Mouse (Mus musculus) hindbrain, embryonic 16.5 days (tissue): ENCODE data around the gene Ccdc163. TPM values are rescaled to one million over a fixed set of nuclear protein-coding genes. Genes with fewer than 3 reads are reported as not detected.
"Not testable (repeated sequence)": the region's sequence is repeated elsewhere in the genome, so short reads cannot be mapped to it uniquely, and the experiment has no call there.

Experiments
- ATAC-seq: fragments of 200-750 bp; cut with Nextera tagmentation; 2 replicates; pipeline ENCODE4 v1.8.0; 2017; ENCODE audit warnings: moderate TSS enrichment, moderate library complexity
- H3K27ac ChIP-seq: fragments of 300-500 bp; sonication (generic); 2 replicates; pipeline ENCODE4 v1.5.1; 2014; ENCODE audit warnings: low read depth, mild to moderate bottlenecking, control low read depth, low read length, moderate library complexity
- H3K27me3 ChIP-seq: fragments of 300-500 bp; sonication (generic); replicated peaks from 2 replicates; pipeline ENCODE4 v1.6.1; 2014; ENCODE audit warnings: low read length; ENCODE audit not compliant: control insufficient read depth, insufficient read depth
- H3K36me3 ChIP-seq: fragments of 300-500 bp; sonication (generic); 2 replicates; pipeline ENCODE4 v1.6.1; 2014; ENCODE audit warnings: mild to moderate bottlenecking, low read length, moderate library complexity, mixed read lengths; ENCODE audit not compliant: control insufficient read depth, insufficient read depth
- H3K4me1 ChIP-seq: fragments of 300-500 bp; sonication (generic); 2 replicates; pipeline ENCODE4 v1.6.1; 2014; ENCODE audit warnings: low read depth, low read length; ENCODE audit not compliant: control insufficient read depth, insufficient read depth
- H3K4me2 ChIP-seq: fragments of 300-500 bp; sonication (generic); 2 replicates; pipeline ENCODE4 v1.6.1; 2014; ENCODE audit warnings: mild to moderate bottlenecking, low read length, control low read depth, moderate library complexity
- H3K4me3 ChIP-seq: fragments of 300-500 bp; sonication (generic); 2 replicates; pipeline ENCODE4 v1.5.1; 2014; ENCODE audit warnings: mild to moderate bottlenecking, low read length, control low read depth, moderate library complexity
- H3K9ac ChIP-seq: fragments of 300-500 bp; sonication (generic); 2 replicates; pipeline ENCODE4 v1.6.1; 2014; ENCODE audit warnings: low read depth, mild to moderate bottlenecking, control low read depth, low read length, moderate library complexity
- H3K9me3 ChIP-seq: fragments of 300-500 bp; sonication (generic); 2 replicates; pipeline ENCODE4 v1.6.1; 2014; ENCODE audit warnings: mild to moderate bottlenecking, low read length, moderate library complexity; ENCODE audit not compliant: control insufficient read depth
- WGBS: fragments of 180-500 bp; shearing (Covaris S2); extraction: QIAGEN DNeasy Blood & Tissue Kit; methylation state at CpG from one replicate; pipeline ENCODE4 v1.1.7; 2014; 5-methylcytosine and 5-hydroxymethylcytosine counted together
- polyA plus RNA-seq: library from polyadenylated mRNA; unstranded; fragments of >200 nt; fragmentation: Nextera tagmentation; extraction: Ambion mirVana; gene quantifications from 2 replicates; pipeline ENCODE4 v1.2.1, GENCODE M21; 2015

Gene Ccdc163
- polyA plus RNA-seq, 1 experiment from 2014 or later: 8.0 TPM

DNA sequence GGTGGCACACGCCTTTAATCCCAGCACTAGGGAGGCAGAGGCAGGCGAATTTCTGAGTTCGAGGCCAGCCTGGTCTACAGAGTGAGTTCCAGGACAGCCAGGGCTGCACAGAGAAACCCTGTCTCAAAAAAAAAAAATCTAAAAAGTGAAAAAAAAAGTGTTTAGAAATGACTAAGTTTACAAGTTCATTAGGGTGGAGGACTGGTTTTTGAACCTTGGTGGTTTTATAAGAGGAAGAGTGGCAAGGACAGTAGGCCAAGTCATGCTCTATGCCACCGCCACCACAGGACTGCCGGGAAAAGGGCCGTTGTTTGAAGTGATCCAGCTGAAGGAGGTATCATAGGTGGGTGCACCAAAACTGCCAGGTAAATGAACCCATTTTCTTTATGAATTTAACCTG, 33.5 kb upstream of the Ccdc163 start:
- H3K27me3 ChIP-seq, ATAC-seq, H3K4me2 ChIP-seq, H3K27ac ChIP-seq, H3K9ac ChIP-seq, H3K4me3 ChIP-seq, H3K9me3 ChIP-seq, H3K4me1 ChIP-seq, H3K36me3 ChIP-seq: not testable (repeated sequence)
- WGBS: 93% methylated on average over 6 of the region's 6 CpGs

DNA sequence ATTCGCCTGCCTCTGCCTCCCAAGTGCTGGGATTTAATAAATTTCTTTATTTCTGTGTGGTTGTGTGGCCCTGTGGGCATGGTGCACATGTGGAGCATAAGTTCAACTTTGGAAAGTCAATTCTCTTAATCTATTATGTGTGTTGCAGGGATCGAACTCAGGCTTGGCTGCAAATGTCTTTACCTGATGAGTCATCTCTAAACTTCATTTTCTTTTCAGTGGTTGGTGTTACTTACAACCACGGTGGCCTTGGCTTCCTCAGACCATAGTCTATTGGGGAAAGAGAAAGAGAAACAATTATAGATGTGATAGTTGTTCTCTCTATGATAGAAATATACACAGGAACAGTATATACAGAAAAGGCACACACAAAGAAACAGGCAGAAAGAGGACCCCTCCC, 32.3 kb upstream of the Ccdc163 start:
- H3K27me3 ChIP-seq: no peaks in the 10 kb centered on the region
- no peak overlapping the region for H3K9ac ChIP-seq
- no peak for ATAC-seq
- no peak overlapping the region for H3K27ac ChIP-seq
- no peaks in the 10 kb centered on the region for H3K4me1 ChIP-seq
- H3K9me3 ChIP-seq: no peaks in the 10 kb centered on the region
- WGBS: 86% methylated on average over 3 of the region's 3 CpGs
- H3K4me3 ChIP-seq: no peak overlapping the region
- no peaks in the 10 kb centered on the region for H3K36me3 ChIP-seq
- no peak overlapping the region for H3K4me2 ChIP-seq

DNA sequence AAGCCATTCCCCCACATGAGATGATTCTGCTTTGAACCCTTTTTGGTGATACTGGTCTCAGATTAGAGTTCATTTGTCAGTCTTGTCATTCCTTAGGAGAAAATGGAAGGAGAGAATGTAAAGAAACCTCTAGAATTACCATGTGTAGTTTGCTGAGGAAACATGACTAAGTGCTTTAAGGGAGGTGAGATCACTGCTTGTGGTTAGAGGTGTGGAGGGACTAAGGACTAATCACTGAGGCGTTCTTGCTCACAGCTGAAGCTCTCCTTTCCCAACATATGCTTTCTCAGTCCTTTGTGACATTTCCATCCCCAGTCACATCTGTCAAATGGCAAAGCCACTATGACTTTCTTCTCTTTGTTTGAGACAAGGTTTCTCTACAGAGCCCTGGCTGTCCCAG, 30.5 kb upstream of the Ccdc163 start:
- H3K9ac ChIP-seq: no peak overlapping the region
- H3K36me3 ChIP-seq: no peaks in the 10 kb centered on the region
- H3K4me1 ChIP-seq: no peaks in the 10 kb centered on the region
- no peaks in the 10 kb centered on the region for H3K9me3 ChIP-seq
- H3K4me3 ChIP-seq: no peak overlapping the region
- H3K27me3 ChIP-seq: no peaks in the 10 kb centered on the region
- no peak overlapping the region for H3K27ac ChIP-seq
- 82% methylated on average over 1 of the region's 1 CpGs for WGBS
- ATAC-seq: no peak
- no peak overlapping the region for H3K4me2 ChIP-seq

DNA sequence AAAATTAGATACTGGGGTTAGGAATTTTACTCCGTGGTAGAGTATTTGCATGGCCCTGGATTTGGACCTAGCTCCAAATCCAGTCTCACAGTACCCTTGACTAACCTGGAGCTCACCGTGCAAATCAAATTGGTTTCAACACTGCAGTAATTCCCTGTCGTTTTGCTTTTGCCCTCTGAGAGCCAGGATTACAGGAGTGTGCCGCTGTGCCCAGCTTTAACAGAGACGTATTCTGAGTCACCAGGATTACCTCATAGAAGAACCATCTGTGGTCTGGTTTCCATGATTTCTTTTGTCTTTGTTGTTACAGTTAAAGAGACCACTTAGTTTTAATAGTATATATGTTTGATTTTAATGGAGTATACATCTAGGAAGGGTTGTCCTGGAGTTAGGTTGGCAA, 29.2 kb upstream of the Ccdc163 start:
- no peak for ATAC-seq
- Histone ChIP-seq H3K9me3 (no peaks in the 10 kb centered on the region), H3K4me3 (no peak overlapping the region), H3K4me1 (no peaks in the 10 kb centered on the region), H3K4me2 (no peak overlapping the region), H3K9ac (no peak overlapping the region), H3K36me3 (no peaks in the 10 kb centered on the region), H3K27ac (no peak overlapping the region), H3K27me3 (no peaks in the 10 kb centered on the region)
- 71% methylated on average over 5 of the region's 5 CpGs for WGBS

DNA sequence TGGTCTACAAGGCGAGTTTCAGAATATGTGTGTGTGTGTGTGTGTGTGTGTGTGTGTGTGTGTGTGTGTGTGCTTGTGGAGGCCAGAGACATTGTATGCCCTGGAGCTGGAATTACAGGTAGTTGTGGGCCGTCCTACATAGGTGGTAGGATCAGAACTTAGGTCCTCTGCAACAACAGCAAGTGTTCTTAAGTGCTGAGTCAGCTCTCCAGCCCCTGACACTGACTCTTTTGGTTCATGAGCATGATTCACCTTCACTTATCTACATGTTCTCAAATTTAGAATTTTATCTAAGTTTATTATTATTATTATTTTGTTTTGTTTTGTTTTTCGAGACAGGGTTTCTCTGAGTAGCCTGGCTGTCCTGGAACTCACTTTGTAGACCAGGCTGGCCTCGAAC, 27.8 kb upstream of the Ccdc163 start:
- H3K27me3 ChIP-seq, H3K9ac ChIP-seq, H3K36me3 ChIP-seq, H3K9me3 ChIP-seq, H3K4me2 ChIP-seq, H3K4me3 ChIP-seq, H3K27ac ChIP-seq, ATAC-seq, H3K4me1 ChIP-seq: not testable (repeated sequence)
- WGBS: 93% methylated on average over 4 of the region's 4 CpGs

DNA sequence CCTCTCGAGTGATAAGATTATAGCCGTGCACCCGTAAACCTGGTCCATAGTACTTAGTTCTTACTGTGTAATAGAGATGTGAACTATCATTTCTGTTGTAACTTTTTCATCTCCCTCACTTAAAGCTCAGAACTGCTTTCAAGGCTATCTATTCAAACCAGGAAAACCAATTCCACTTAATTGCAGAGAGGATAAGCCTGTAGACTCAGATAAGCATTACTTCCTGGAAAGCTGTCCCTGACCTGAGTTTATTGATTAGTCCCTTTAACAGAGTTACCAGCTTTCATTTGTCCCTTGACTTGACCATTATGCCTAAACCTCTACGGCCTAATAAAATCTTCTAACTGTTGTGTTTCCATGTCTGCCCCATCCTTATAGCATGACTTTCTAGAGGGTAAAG, 24.4 kb upstream of the Ccdc163 start:
- no peak overlapping the region for H3K4me3 ChIP-seq
- H3K36me3 ChIP-seq: no peaks in the 10 kb centered on the region
- peaks cover 11% of the 10 kb centered on the region for H3K4me1 ChIP-seq
- no peak for ATAC-seq
- WGBS: 94% methylated on average over 4 of the region's 4 CpGs
- H3K27me3 ChIP-seq: no peaks in the 10 kb centered on the region
- H3K27ac ChIP-seq: no peak overlapping the region
- H3K9ac ChIP-seq: no peak overlapping the region
- H3K4me2 ChIP-seq: no peak overlapping the region
- no peaks in the 10 kb centered on the region for H3K9me3 ChIP-seq

DNA sequence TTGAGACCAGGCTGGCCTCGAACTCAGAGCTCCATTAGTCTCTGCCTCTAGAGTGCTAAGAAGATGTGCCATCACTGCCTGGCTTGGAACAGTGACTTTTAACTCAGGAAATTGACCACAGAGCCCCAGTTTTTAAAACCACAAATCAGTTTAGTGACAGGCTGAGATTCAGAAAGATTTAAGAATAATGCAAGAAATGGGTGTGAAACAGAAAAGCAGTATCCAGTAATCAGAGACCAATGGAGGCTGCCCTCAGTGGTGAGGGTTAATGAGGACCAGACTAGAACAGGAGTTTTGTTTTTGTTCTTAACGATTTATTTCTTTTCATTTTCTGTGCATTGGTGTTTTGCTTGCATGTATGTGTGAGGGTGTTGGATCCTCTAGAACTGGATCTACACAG, 23.6 kb upstream of the Ccdc163 start:
- WGBS: 82% methylated on average over 2 of the region's 2 CpGs
- H3K27ac ChIP-seq: peak overlapping the region; percentile 78
- H3K4me2 ChIP-seq: peak overlapping the region; percentile 83
- no peak for ATAC-seq
- H3K9ac ChIP-seq: no peak overlapping the region; the same call in 1 of the 2 replicates
- no peaks in the 10 kb centered on the region for H3K9me3 ChIP-seq
- peaks cover 11% of the 10 kb centered on the region for H3K4me1 ChIP-seq
- H3K36me3 ChIP-seq: peaks cover 4% of the 10 kb centered on the region; the same call in 1 of the 2 replicates
- H3K27me3 ChIP-seq: no peaks in the 10 kb centered on the region
- H3K4me3 ChIP-seq: no peak overlapping the region; the same call in 1 of the 2 replicates

DNA sequence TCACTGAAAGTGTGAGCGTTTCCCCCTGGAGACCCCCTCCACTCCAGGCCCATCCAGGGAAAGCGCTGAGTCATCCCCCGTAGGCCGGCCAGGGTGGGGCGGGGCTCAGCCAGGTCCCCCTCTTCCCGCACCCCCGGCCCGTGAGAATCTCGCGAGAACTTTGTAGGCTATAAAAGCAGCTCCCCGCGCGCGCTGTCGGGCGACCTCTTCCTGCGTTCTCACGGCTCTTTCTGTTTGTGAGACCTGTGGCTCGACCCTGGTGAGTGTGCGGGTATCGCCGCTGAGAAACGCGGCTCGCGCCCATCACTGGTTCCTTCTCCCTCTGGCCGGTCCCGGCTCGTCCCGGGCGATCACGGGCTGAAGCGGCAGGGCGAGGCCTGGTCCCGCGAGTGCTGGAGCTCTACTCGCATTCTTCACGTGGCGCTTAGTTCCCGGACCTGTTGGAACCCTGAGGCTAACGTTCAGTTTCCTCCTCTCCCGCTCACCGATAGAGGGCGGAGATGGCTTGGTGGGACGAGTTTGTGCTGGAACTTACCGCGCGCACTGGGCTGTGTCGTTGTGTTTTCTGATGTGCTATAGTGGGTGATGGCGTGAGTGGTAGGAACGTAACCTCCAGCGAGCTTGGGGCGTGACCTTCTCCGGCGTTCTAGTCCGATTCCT, 22.8 kb upstream of the Ccdc163 start, which contains the start of gene Prdx1:
Gene Prdx1 (plus strand): TSS at position 143 of the 660 bp plus-strand sequence.
- H3K9me3 ChIP-seq: no peaks in the 10 kb centered on the region
- no peaks in the 10 kb centered on the region for H3K27me3 ChIP-seq
- peak within 1 kb of the TSS; percentile 83 for H3K4me2 ChIP-seq
- peak; percentile 96 for ATAC-seq
- H3K4me1 ChIP-seq: peaks cover 11% of the 10 kb centered on the region
- H3K36me3 ChIP-seq: peaks cover 4% of the 10 kb centered on the region; the same call in 1 of the 2 replicates
- H3K27ac ChIP-seq: peak within 1 kb of the TSS; percentile 78
- peak within 1 kb of the TSS; percentile 66 for H3K4me3 ChIP-seq
- WGBS: under 1% methylated on average over 53 of the region's 56 CpGs
- peak within 1 kb of the TSS; percentile 68 for H3K9ac ChIP-seq

DNA sequence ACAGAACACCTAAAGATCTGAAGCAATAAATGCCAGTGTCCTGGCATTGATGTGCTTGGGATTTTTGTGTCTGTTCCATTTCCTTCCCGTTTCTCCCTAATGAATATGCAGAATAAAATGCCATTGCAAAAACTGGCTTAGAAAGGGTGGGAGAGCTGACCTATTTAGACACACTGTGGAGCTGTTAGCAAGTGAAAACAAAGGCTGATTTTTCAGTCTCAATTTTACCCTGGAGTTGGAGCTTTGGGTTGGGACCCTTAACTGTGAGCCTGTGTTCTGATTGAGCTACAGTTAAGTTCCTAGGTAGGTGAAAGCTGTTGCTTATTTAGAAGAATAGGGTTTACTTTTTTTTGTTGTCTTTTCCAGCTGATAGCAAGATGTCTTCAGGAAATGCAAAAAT, 21.3 kb upstream of the Ccdc163 start:
- Histone ChIP-seq H3K9me3 (no peaks in the 10 kb centered on the region), H3K36me3 (peaks cover 4% of the 10 kb centered on the region; the same call in 1 of the 2 replicates), H3K27ac (no peak overlapping the region), H3K4me3 (peak overlapping the region; percentile 3; the same call in 1 of the 2 replicates), H3K27me3 (no peaks in the 10 kb centered on the region), H3K9ac (no peak overlapping the region), H3K4me1 (peaks cover 11% of the 10 kb centered on the region), H3K4me2 (peak overlapping the region; percentile 83)
- ATAC-seq: no peak
- 18% methylated on average over 1 of the region's 1 CpGs for WGBS
